Mouse (Mus musculus): ENCODE results near the gene Fam171a2. TPM values are rescaled to one million over a fixed set of nuclear protein-coding genes. Genes with fewer than 3 reads are reported as not detected.
A peak's percentile ranks its signal among the peaks of the same experiment; 100 is the strongest.
"Not testable (repeated sequence)": the region's sequence is repeated elsewhere in the genome, so short reads cannot be mapped to it uniquely, and the experiment has no call there.

The Fam171a2 gene
- polyA plus RNA-seq, 1 experiment from 2014 or later = 4.4 TPM

GRCm38 (mm10) chr11:102411704-102412103 lies 35.8 kb downstream of the Fam171a2 start:
- peaks cover 1% of the 10 kb centered on the region; the same call in 1 of the 2 replicates for H3K4me1 ChIP-seq
- H3K27me3 ChIP-seq = no peaks in the 10 kb centered on the region
- no peaks in the 10 kb centered on the region for H3K9me3 ChIP-seq
- ATAC-seq (ENCODE audit: low FRiP score, low read depth) = no peak
- H3K4me3 ChIP-seq = no peak overlapping the region
- no peak overlapping the region for H3K9ac ChIP-seq
- 7% methylated on average over 11 of the region's 11 CpGs for WGBS
- H3K4me2 ChIP-seq (replicated peaks) = no peak overlapping the region
- no peaks in the 10 kb centered on the region for H3K36me3 ChIP-seq
- H3K27ac ChIP-seq = no peak overlapping the region

DNA sequence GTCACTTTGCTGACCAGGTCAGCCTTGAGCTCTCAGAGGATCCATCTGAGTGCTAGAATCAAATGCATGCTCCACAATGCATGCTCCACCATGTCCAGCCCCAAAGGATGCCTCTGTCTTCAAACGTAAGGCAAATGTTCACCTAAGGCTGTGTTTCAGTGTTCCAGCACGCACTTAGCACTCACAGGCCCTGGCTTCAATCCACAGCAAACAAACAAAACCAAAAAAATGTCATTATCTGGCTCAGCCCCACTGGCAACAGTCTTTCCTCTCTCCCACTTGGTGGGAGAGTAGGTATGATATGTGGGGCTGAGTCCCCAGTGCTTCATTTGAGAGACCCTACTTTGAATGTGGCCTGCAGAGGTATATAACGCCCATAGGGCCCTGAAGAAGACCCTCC lies 36.4 kb downstream of the Fam171a2 start:
- no peak overlapping the region for H3K4me2 ChIP-seq (replicated peaks)
- WGBS = 83% methylated on average over 3 of the region's 3 CpGs
- no peaks in the 10 kb centered on the region for H3K27me3 ChIP-seq
- no peak overlapping the region for H3K9ac ChIP-seq
- H3K36me3 ChIP-seq = no peaks in the 10 kb centered on the region
- no peaks in the 10 kb centered on the region for H3K9me3 ChIP-seq
- ATAC-seq (ENCODE audit: low FRiP score, low read depth) = no peak
- H3K4me1 ChIP-seq = peaks cover 8% of the 10 kb centered on the region
- no peak overlapping the region for H3K4me3 ChIP-seq
- H3K27ac ChIP-seq = no peak overlapping the region

DNA sequence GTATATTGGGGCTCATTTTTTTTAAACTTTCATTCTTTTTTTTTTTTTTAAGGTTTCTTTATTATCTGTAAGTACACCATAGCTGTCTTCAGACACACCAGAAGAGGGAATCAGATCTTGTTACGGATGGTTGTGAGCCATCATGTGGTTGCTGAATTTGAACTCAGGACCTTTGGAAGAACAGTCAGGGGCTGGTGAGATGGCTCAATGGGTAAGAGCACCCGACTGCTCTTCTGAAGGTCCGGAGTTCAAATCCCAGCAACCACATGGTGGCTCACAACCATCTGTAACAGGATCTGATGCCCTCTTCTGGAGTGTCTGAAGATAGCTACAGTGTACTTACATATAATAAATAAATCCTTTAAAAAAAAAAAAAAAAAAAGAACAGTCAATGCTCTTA lies 37.1 kb downstream of the Fam171a2 start:
- not testable (repeated sequence) for H3K9ac ChIP-seq; ATAC-seq (ENCODE audit: low FRiP score, low read depth); H3K4me2 ChIP-seq (replicated peaks); H3K27me3 ChIP-seq; H3K9me3 ChIP-seq; H3K36me3 ChIP-seq; H3K4me3 ChIP-seq; H3K27ac ChIP-seq
- 88% methylated on average over 3 of the region's 3 CpGs for WGBS
- H3K4me1 ChIP-seq = peaks cover 15% of the 10 kb centered on the region

GRCm38 (mm10) chr11:102409795-102410330 lies 37.6 kb downstream of the Fam171a2 start:
- no peak overlapping the region for H3K4me3 ChIP-seq
- no peak for ATAC-seq (ENCODE audit: low FRiP score, low read depth)
- peaks cover 1% of the 10 kb centered on the region for H3K36me3 ChIP-seq
- no peak overlapping the region for H3K27ac ChIP-seq
- H3K4me1 ChIP-seq = peaks cover 19% of the 10 kb centered on the region
- H3K9me3 ChIP-seq = no peaks in the 10 kb centered on the region
- H3K9ac ChIP-seq = no peak overlapping the region
- no peaks in the 10 kb centered on the region for H3K27me3 ChIP-seq
- 78% methylated on average over 3 of the region's 3 CpGs for WGBS
- no peak overlapping the region for H3K4me2 ChIP-seq (replicated peaks)

- Histone ChIP-seq H3K4me2 (replicated peaks) (peak overlapping the region; percentile 95), H3K27ac (peak overlapping the region; percentile 70; the same call in 1 of the 2 replicates), H3K4me1 (peaks cover 19% of the 10 kb centered on the region), H3K4me3 (peak overlapping the region; percentile 81), H3K36me3 (peaks cover 8% of the 10 kb centered on the region), H3K27me3 (no peaks in the 10 kb centered on the region), H3K9ac (peak overlapping the region; percentile 55; the same call in 1 of the 2 replicates), H3K9me3 (no peaks in the 10 kb centered on the region)
- ATAC-seq (ENCODE audit: low FRiP score, low read depth) = no peak
- WGBS = 34% methylated on average over 15 of the region's 15 CpGs
These were observed 38.3 kb downstream of the Fam171a2 start for GRCm38 (mm10) chr11:102408888-102409794.

GRCm38 (mm10) chr11:102408344-102408876 lies 39.1 kb downstream of the Fam171a2 start:
- peak; percentile 94 for ATAC-seq (ENCODE audit: low FRiP score, low read depth)
- Histone ChIP-seq H3K4me1 (peaks cover 19% of the 10 kb centered on the region), H3K27ac (peak overlapping the region; percentile 90), H3K9ac (peak overlapping the region; percentile 77), H3K4me2 (replicated peaks) (peak overlapping the region; percentile 95), H3K4me3 (peak overlapping the region; percentile 81), H3K9me3 (no peaks in the 10 kb centered on the region), H3K27me3 (no peaks in the 10 kb centered on the region), H3K36me3 (peaks cover 16% of the 10 kb centered on the region)
- under 1% methylated on average over 32 of the region's 32 CpGs for WGBS

- Histone ChIP-seq H3K36me3 (peaks cover 22% of the 10 kb centered on the region), H3K4me2 (replicated peaks) (peak within 1 kb of the TSS; percentile 95), H3K4me1 (peaks cover 19% of the 10 kb centered on the region), H3K9me3 (no peaks in the 10 kb centered on the region), H3K27ac (peak within 1 kb of the TSS; percentile 90), H3K9ac (peak within 1 kb of the TSS; percentile 86), H3K4me3 (peak within 1 kb of the TSS; percentile 81), H3K27me3 (peaks cover 2% of the 10 kb centered on the region; the same call in 1 of the 2 replicates)
- ATAC-seq (ENCODE audit: low FRiP score, low read depth) = no peak
- under 1% methylated on average over 19 of the region's 19 CpGs for WGBS
These were observed 39.7 kb downstream of the Fam171a2 start, which contains the start of gene Slc25a39 for GRCm38 (mm10) chr11:102407834-102408215. Gene Slc25a39, minus strand, starts transcription at chr11:102407946.

GRCm38 (mm10) chr11:102406900-102407833 lies 40.3 kb downstream of the Fam171a2 start:
- Histone ChIP-seq H3K4me2 (replicated peaks) (peak overlapping the region; percentile 95), H3K36me3 (peaks cover 28% of the 10 kb centered on the region), H3K4me3 (peak overlapping the region; percentile 81), H3K9ac (peak overlapping the region; percentile 86), H3K4me1 (peaks cover 19% of the 10 kb centered on the region), H3K27me3 (peaks cover 8% of the 10 kb centered on the region), H3K9me3 (no peaks in the 10 kb centered on the region), H3K27ac (peak overlapping the region; percentile 90)
- ATAC-seq (ENCODE audit: low FRiP score, low read depth) = peak; percentile 73
- under 1% methylated on average over 74 of the region's 85 CpGs for WGBS

GRCm38 (mm10) chr11:102406401-102406800 lies 41.1 kb downstream of the Fam171a2 start:
- no peak for ATAC-seq (ENCODE audit: low FRiP score, low read depth)
- no peaks in the 10 kb centered on the region for H3K9me3 ChIP-seq
- peak overlapping the region; percentile 81 for H3K4me3 ChIP-seq
- peak overlapping the region; percentile 95 for H3K4me2 ChIP-seq (replicated peaks)
- peaks cover 33% of the 10 kb centered on the region for H3K36me3 ChIP-seq
- peak overlapping the region; percentile 90 for H3K27ac ChIP-seq
- H3K9ac ChIP-seq = peak overlapping the region; percentile 86
- H3K4me1 ChIP-seq = peaks cover 19% of the 10 kb centered on the region
- peaks cover 16% of the 10 kb centered on the region for H3K27me3 ChIP-seq
- 4% methylated on average over 3 of the region's 3 CpGs for WGBS

- H3K9ac ChIP-seq = peak overlapping the region; percentile 86; the same call in 1 of the 2 replicates
- ATAC-seq (ENCODE audit: low FRiP score, low read depth) = no peak
- no peaks in the 10 kb centered on the region for H3K9me3 ChIP-seq
- H3K4me1 ChIP-seq = peaks cover 19% of the 10 kb centered on the region
- no peak overlapping the region for H3K27ac ChIP-seq
- 80% methylated on average over 11 of the region's 11 CpGs for WGBS
- H3K4me3 ChIP-seq = peak overlapping the region; percentile 81
- H3K36me3 ChIP-seq = peaks cover 33% of the 10 kb centered on the region
- peak overlapping the region; percentile 95 for H3K4me2 ChIP-seq (replicated peaks)
- H3K27me3 ChIP-seq = peaks cover 23% of the 10 kb centered on the region
These were observed 41.8 kb downstream of the Fam171a2 start for GRCm38 (mm10) chr11:102405544-102406285.
